Mouse (Mus musculus) MEL (cell line): ENCODE measurements around the gene Syt8.

Experiments used
- CHD1 ChIP-seq: IDR thresholded peaks from 2 replicates; pipeline ENCODE4 v1.6.1; 2012; ENCODE audit warnings: low read depth, mild to moderate bottlenecking, inconsistent platforms, low read length, improper control_type of control experiment
- CTCF ChIP-seq, 3 experiments: IDR thresholded peaks in 2 of 3; conservative IDR thresholded peaks in 1 of 3; 2 replicates each; pipeline ENCODE4 v1.5.1; 2011 to 2012; ENCODE audit warnings: low read length in 3 of 3, low read depth in 2 of 3, mild to moderate bottlenecking in 2 of 3, improper control_type of control experiment in 1 of 3, inconsistent platforms in 1 of 3, mixed read lengths in 1 of 3, moderate library complexity in 1 of 3; ENCODE audit not compliant: control insufficient read depth in 1 of 3, insufficient read depth in 1 of 3, poor library complexity in 1 of 3, severe bottlenecking in 1 of 3
- E2F4 ChIP-seq: IDR thresholded peaks from 2 replicates; pipeline ENCODE4 v1.6.1; 2011; ENCODE audit warnings: low read depth, low read length, improper control_type of control experiment, borderline replicate concordance
- EP300 ChIP-seq, 2 experiments: IDR thresholded peaks; 2 replicates each; pipeline ENCODE4 v1.6.1; 2011; ENCODE audit warnings: improper control_type of control experiment in 2 of 2, low read length in 2 of 2, low read depth in 1 of 2, mild to moderate bottlenecking in 1 of 2
- GATA1 ChIP-seq: IDR thresholded peaks from 2 replicates; pipeline ENCODE4 v1.6.1; 2011; ENCODE audit warnings: low read depth, low read length, improper control_type of control experiment
- HCFC1 ChIP-seq: IDR thresholded peaks from 2 replicates; pipeline ENCODE4 v1.6.1; 2012; ENCODE audit warnings: low read depth, mild to moderate bottlenecking, inconsistent platforms, low read length, improper control_type of control experiment, moderate library complexity
- MXI1 ChIP-seq: IDR thresholded peaks from 2 replicates; pipeline ENCODE4 v1.6.1; 2011; ENCODE audit warnings: mild to moderate bottlenecking, low read depth, low read length, improper control_type of control experiment
- NELFE ChIP-seq: IDR thresholded peaks from 2 replicates; pipeline ENCODE4 v1.6.1; 2011; ENCODE audit warnings: low read depth, low read length, improper control_type of control experiment
- POLR2A ChIP-seq, 2 experiments: IDR thresholded peaks; 2 replicates each; pipeline ENCODE4 v1.6.1; 2011 to 2012; ENCODE audit warnings: low read length in 2 of 2, mild to moderate bottlenecking in 2 of 2, control low read depth in 1 of 2, improper control_type of control experiment in 1 of 2, low read depth in 1 of 2, moderate library complexity in 1 of 2; ENCODE audit not compliant: control insufficient read depth in 1 of 2, insufficient read depth in 1 of 2, poor library complexity in 1 of 2
- POLR2AphosphoS2 ChIP-seq: IDR thresholded peaks from 2 replicates; pipeline ENCODE4 v1.6.1; 2011; ENCODE audit warnings: low read length, improper control_type of control experiment
- RCOR1 ChIP-seq: IDR thresholded peaks from 2 replicates; pipeline ENCODE4 v1.6.1; 2012; ENCODE audit warnings: low read depth, mild to moderate bottlenecking, inconsistent platforms, low read length, improper control_type of control experiment
- USF2 ChIP-seq, 2 experiments: IDR thresholded peaks; 2 replicates each; pipeline ENCODE4 v1.6.1; 2011 to 2012; ENCODE audit warnings: improper control_type of control experiment in 2 of 2, low read length in 2 of 2, borderline replicate concordance in 1 of 2, inconsistent platforms in 1 of 2, low read depth in 1 of 2, mild to moderate bottlenecking in 1 of 2; ENCODE audit not compliant: insufficient read depth in 1 of 2
- ZC3H11A ChIP-seq: IDR thresholded peaks from 2 replicates; pipeline ENCODE4 v1.6.1; 2012; ENCODE audit warnings: low read depth, mild to moderate bottlenecking, inconsistent platforms, low read length, improper control_type of control experiment

GRCm38 (mm10) chr7:142403591-142403990 is 31.1 kb upstream of the Syt8 start:
- no peak for TF ChIP-seq CTCF (IDR thresholded peaks at IDR 0.05 in 2 of 3, conservative IDR thresholded peaks at IDR 0.05 in 1 of 3; ENCODE audit: control insufficient read depth in 1 of 3, insufficient read depth in 1 of 3, low read depth in 2 of 3, low read length in 3 of 3, poor library complexity in 1 of 3, severe bottlenecking in 1 of 3)
- peak in 1 of 2 experiments; percentile 45; a peak in 1 of 4 replicates for TF ChIP-seq EP300 (IDR thresholded peaks at IDR 0.05; ENCODE audit: low read depth in 1 of 2, low read length in 2 of 2)
- TF ChIP-seq USF2 (IDR thresholded peaks at IDR 0.05; ENCODE audit: borderline replicate concordance in 1 of 2, insufficient read depth in 1 of 2, low read depth in 1 of 2, low read length in 2 of 2): no peak
- TF ChIP-seq GATA1: 0 out of 2 replicates have a peak, but pooled peaks have one; percentile 30
- TF ChIP-seq POLR2AphosphoS2: no peak
- no peak for TF ChIP-seq NELFE
- TF ChIP-seq POLR2A (IDR thresholded peaks at IDR 0.05; ENCODE audit: control insufficient read depth in 1 of 2, insufficient read depth in 1 of 2, low read depth in 1 of 2, low read length in 2 of 2, poor library complexity in 1 of 2): no peak
- TF ChIP-seq MXI1: no peak; the same call in 1 of the 2 replicates
- TF ChIP-seq HCFC1: no peak
- TF ChIP-seq CHD1: no peak
- TF ChIP-seq ZC3H11A: no peak
- TF ChIP-seq RCOR1: no peak
- no peak for TF ChIP-seq E2F4
